Mouse (Mus musculus) limb, embryonic 12.5 days (tissue): ENCODE results near the gene Zfp503. TPM values are rescaled to one million over a fixed set of nuclear protein-coding genes. Genes with fewer than 3 reads are reported as not detected.

ENCODE experiments used
- ATAC-seq: fragments of 200-750 bp; cut with Nextera tagmentation; 2 replicates; pipeline ENCODE4 v1.8.0; 2017; ENCODE audit warnings: low read depth, moderate TSS enrichment; ENCODE audit not compliant: insufficient number of reproducible peaks, insufficient read depth, low FRiP score, low TSS enrichment
- H3K27ac ChIP-seq: fragments of 300-500 bp; sonication (generic); 2 replicates; pipeline ENCODE4 v1.5.1; 2016; ENCODE audit warnings: mild to moderate bottlenecking, moderate library complexity
- H3K27me3 ChIP-seq: fragments of 300-500 bp; sonication (generic); 2 replicates; pipeline ENCODE4 v1.6.1; 2016; ENCODE audit warnings: mild to moderate bottlenecking, moderate library complexity
- H3K36me3 ChIP-seq: fragments of 300-500 bp; sonication (generic); 2 replicates; pipeline ENCODE4 v1.6.1; 2016; ENCODE audit warnings: mild to moderate bottlenecking, moderate library complexity
- H3K4me1 ChIP-seq: fragments of 300-500 bp; sonication (generic); replicated peaks from 2 replicates; pipeline ENCODE4 v1.6.1; 2016
- H3K4me2 ChIP-seq: fragments of 300-500 bp; sonication (generic); 2 replicates; pipeline ENCODE4 v1.6.1; 2016; ENCODE audit warnings: mild to moderate bottlenecking, moderate library complexity
- H3K4me3 ChIP-seq: fragments of 300-500 bp; sonication (generic); replicated peaks from 2 replicates; pipeline ENCODE4 v1.5.1; 2016; ENCODE audit warnings: mild to moderate bottlenecking
- H3K9ac ChIP-seq: fragments of 300-500 bp; sonication (generic); replicated peaks from 2 replicates; pipeline ENCODE4 v1.6.1; 2016; ENCODE audit warnings: mild to moderate bottlenecking, moderate library complexity
- H3K9me3 ChIP-seq: fragments of 300-500 bp; sonication (generic); 2 replicates; pipeline ENCODE4 v1.6.1; 2016; ENCODE audit warnings: mild to moderate bottlenecking, moderate library complexity
- WGBS: fragments of 180-500 bp; shearing (Covaris S2); methylation state at CpG from one replicate; pipeline ENCODE4 v1.1.7; 2016; 5-methylcytosine and 5-hydroxymethylcytosine counted together
- polyA plus RNA-seq: library from polyadenylated mRNA; unstranded; fragments of >200 nt; fragmentation: Nextera tagmentation; extraction: Ambion mirVana; gene quantifications from 2 replicates; pipeline ENCODE4 v1.2.1, GENCODE M21; 2016

Zfp503 gene
- polyA plus RNA-seq, 1 experiment from 2014 or later = 47.1 TPM

- Histone ChIP-seq H3K27ac (peak overlapping the region; percentile 98), H3K4me2 (peak overlapping the region; percentile 86), H3K36me3 (peaks cover 23% of the 10 kb centered on the region), H3K9me3 (no peaks in the 10 kb centered on the region), H3K27me3 (peaks cover 42% of the 10 kb centered on the region), H3K9ac (peak overlapping the region; percentile 97), H3K4me1 (peaks cover 48% of the 10 kb centered on the region), H3K4me3 (peak overlapping the region; percentile 89)
- no peak for ATAC-seq
- 2% methylated on average over 49 of the region's 49 CpGs for WGBS
These were observed 4.5 kb downstream of the Zfp503 start for GRCm38 (mm10) chr14:21984757-21985425.

GRCm38 (mm10) chr14:21983950-21984730 is 5.3 kb downstream of the Zfp503 start:
- Histone ChIP-seq H3K4me3 (peak overlapping the region; percentile 89), H3K9me3 (no peaks in the 10 kb centered on the region), H3K36me3 (peaks cover 23% of the 10 kb centered on the region), H3K27me3 (peaks cover 40% of the 10 kb centered on the region), H3K9ac (peak overlapping the region; percentile 97), H3K4me2 (peak overlapping the region; percentile 86), H3K27ac (peak overlapping the region; percentile 98), H3K4me1 (peaks cover 41% of the 10 kb centered on the region)
- WGBS = 4% methylated on average over 18 of the region's 18 CpGs
- ATAC-seq = no peak

- 2% methylated on average over 22 of the region's 22 CpGs for WGBS
- H3K4me2 ChIP-seq = peak overlapping the region; percentile 82
- H3K4me3 ChIP-seq = peak overlapping the region; percentile 52
- H3K36me3 ChIP-seq = peaks cover 23% of the 10 kb centered on the region
- H3K27me3 ChIP-seq = peaks cover 38% of the 10 kb centered on the region
- H3K9me3 ChIP-seq = no peaks in the 10 kb centered on the region
- H3K27ac ChIP-seq = peak overlapping the region; percentile 84
- peak overlapping the region; percentile 88 for H3K9ac ChIP-seq
- ATAC-seq = no peak
- H3K4me1 ChIP-seq = peaks cover 34% of the 10 kb centered on the region
These were observed 6.0 kb downstream of the Zfp503 start for GRCm38 (mm10) chr14:21983311-21983949.

GRCm38 (mm10) chr14:21982592-21983310 is 6.7 kb downstream of the Zfp503 start:
- Histone ChIP-seq H3K9me3 (no peaks in the 10 kb centered on the region; the same call in 1 of the 2 replicates), H3K4me2 (peak overlapping the region; percentile 82), H3K27me3 (peaks cover 39% of the 10 kb centered on the region), H3K27ac (peak overlapping the region; percentile 84), H3K36me3 (peaks cover 23% of the 10 kb centered on the region), H3K9ac (peak overlapping the region; percentile 88), H3K4me3 (peak overlapping the region; percentile 52), H3K4me1 (peaks cover 34% of the 10 kb centered on the region)
- no peak for ATAC-seq
- 3% methylated on average over 38 of the region's 38 CpGs for WGBS

DNA sequence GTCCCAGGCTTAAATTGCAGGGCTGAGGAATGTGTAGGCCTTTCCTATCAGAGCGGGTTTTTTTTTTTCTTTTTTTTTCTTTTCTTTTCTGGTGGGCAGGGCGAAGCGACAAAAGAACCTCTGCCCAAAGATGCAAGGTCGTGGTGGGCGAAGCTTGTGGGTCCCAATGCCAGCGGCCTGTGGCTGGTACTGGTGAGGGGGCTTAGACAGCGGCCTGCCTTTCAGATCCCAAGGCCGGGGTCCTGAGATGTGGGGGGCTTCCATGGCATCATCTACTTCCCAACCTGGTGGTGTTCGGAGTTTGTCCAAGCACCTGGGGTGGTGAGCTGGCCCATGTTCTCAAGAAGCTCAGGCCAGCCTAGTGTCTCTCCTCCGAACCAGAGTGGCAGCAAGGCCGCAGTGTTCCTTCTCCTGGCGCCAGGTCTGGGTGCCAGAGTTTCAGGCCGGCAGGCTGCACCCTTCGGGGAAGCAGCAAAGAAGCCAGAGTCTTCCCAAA is 7.3 kb downstream of the Zfp503 start:
- Histone ChIP-seq H3K9me3 (no peaks in the 10 kb centered on the region; the same call in 1 of the 2 replicates), H3K4me3 (peak overlapping the region; percentile 52), H3K4me2 (peak overlapping the region; percentile 82), H3K27ac (peak overlapping the region; percentile 84), H3K9ac (peak overlapping the region; percentile 88), H3K4me1 (peaks cover 34% of the 10 kb centered on the region), H3K27me3 (peaks cover 39% of the 10 kb centered on the region), H3K36me3 (peaks cover 23% of the 10 kb centered on the region)
- WGBS = 13% methylated on average over 14 of the region's 14 CpGs
- ATAC-seq = no peak

- H3K9ac ChIP-seq = 0 out of 2 replicates have a peak overlapping the region, but pooled peaks have one; percentile 47
- ATAC-seq = peak; percentile 60
- peak overlapping the region; percentile 82 for H3K4me2 ChIP-seq
- H3K36me3 ChIP-seq = peaks cover 23% of the 10 kb centered on the region
- WGBS = under 1% methylated on average over 22 of the region's 22 CpGs
- peak overlapping the region; percentile 24 for H3K4me3 ChIP-seq
- peaks cover 39% of the 10 kb centered on the region for H3K27me3 ChIP-seq
- peak overlapping the region; percentile 59; the same call in 1 of the 2 replicates for H3K27ac ChIP-seq
- peaks cover 34% of the 10 kb centered on the region for H3K4me1 ChIP-seq
- peaks cover 3% of the 10 kb centered on the region for H3K9me3 ChIP-seq
These were observed 7.9 kb downstream of the Zfp503 start for GRCm38 (mm10) chr14:21981462-21981861.

GRCm38 (mm10) chr14:21968978-21969377 is 20.4 kb downstream of the Zfp503 start:
- H3K27ac ChIP-seq = no peak overlapping the region
- H3K36me3 ChIP-seq = no peaks in the 10 kb centered on the region
- H3K4me1 ChIP-seq = peaks cover 18% of the 10 kb centered on the region; the same call in 1 of the 2 replicates
- H3K27me3 ChIP-seq = peaks cover 48% of the 10 kb centered on the region
- 10% methylated on average over 4 of the region's 4 CpGs for WGBS
- H3K9me3 ChIP-seq = peaks cover 6% of the 10 kb centered on the region; the same call in 1 of the 2 replicates
- H3K4me3 ChIP-seq = no peak overlapping the region
- no peak overlapping the region for H3K4me2 ChIP-seq
- peak; percentile 72 for ATAC-seq
- H3K9ac ChIP-seq = no peak overlapping the region

- Histone ChIP-seq H3K4me3 (no peak overlapping the region), H3K27me3 (peaks cover 46% of the 10 kb centered on the region), H3K36me3 (no peaks in the 10 kb centered on the region), H3K4me2 (no peak overlapping the region), H3K9me3 (peaks cover 10% of the 10 kb centered on the region; the same call in 1 of the 2 replicates), H3K4me1 (peaks cover 21% of the 10 kb centered on the region; the same call in 1 of the 2 replicates), H3K27ac (no peak overlapping the region), H3K9ac (no peak overlapping the region)
- 33% methylated on average over 12 of the region's 12 CpGs for WGBS
- no peak for ATAC-seq
These were observed 21.9 kb downstream of the Zfp503 start for GRCm38 (mm10) chr14:21967375-21968010.

- Histone ChIP-seq H3K27ac (no peak overlapping the region), H3K9ac (no peak overlapping the region), H3K36me3 (no peaks in the 10 kb centered on the region), H3K27me3 (peaks cover 40% of the 10 kb centered on the region), H3K9me3 (peaks cover 5% of the 10 kb centered on the region; the same call in 1 of the 2 replicates), H3K4me2 (no peak overlapping the region), H3K4me3 (no peak overlapping the region), H3K4me1 (peaks cover 21% of the 10 kb centered on the region; the same call in 1 of the 2 replicates)
- no peak for ATAC-seq
- 53% methylated on average over 5 of the region's 5 CpGs for WGBS
These were observed 23.1 kb downstream of the Zfp503 start for GRCm38 (mm10) chr14:21966276-21966675.
